Mouse (Mus musculus) kidney, embryonic 16.5 days (tissue): ENCODE data around the gene Gm6040. TPM values are rescaled to one million over a fixed set of nuclear protein-coding genes. Genes with fewer than 3 reads are reported as not detected.

Source experiments
- polyA plus RNA-seq: library from polyadenylated mRNA; unstranded; fragments of >200 nt; fragmentation: Nextera tagmentation; extraction: Ambion mirVana; gene quantifications from 2 replicates; pipeline ENCODE4 v1.2.1, GENCODE M21; 2015

Gene Gm6040
- polyA plus RNA-seq, 1 experiment from 2014 or later, result not detected

Other genes with a start within 250 kb of the Gm6040 start
- not detected in 2 replicates for gene Defb33, start 29.4 kb downstream of the Gm6040 start, polyA plus RNA-seq
- not detected in 2 replicates for gene Gm15056, start 19.4 kb downstream of the Gm6040 start, polyA plus RNA-seq
- gene AY761185, start 22.6 kb upstream of the Gm6040 start, polyA plus RNA-seq, result not detected in 2 replicates
- gene Defa21, start 103.5 kb upstream of the Gm6040 start, polyA plus RNA-seq, result not detected in 2 replicates
- not detected in 2 replicates for gene Defa23, start 133.0 kb upstream of the Gm6040 start, polyA plus RNA-seq
- not detected in 2 replicates for gene Defa35, start 143.0 kb upstream of the Gm6040 start, polyA plus RNA-seq
- not detected in 2 replicates for gene Defa25, start 162.4 kb upstream of the Gm6040 start, polyA plus RNA-seq
- gene Gm14851, start 174.0 kb upstream of the Gm6040 start, polyA plus RNA-seq, result not detected in 2 replicates
- gene Defa30, start 212.6 kb upstream of the Gm6040 start, polyA plus RNA-seq, result not detected in 2 replicates
- gene Defa22, start 240.2 kb upstream of the Gm6040 start, polyA plus RNA-seq, result not detected in 2 replicates